Mouse (Mus musculus): ENCODE data around the gene Cep162. TPM values are rescaled to one million over a fixed set of nuclear protein-coding genes. Genes with fewer than 3 reads are reported as not detected.
A peak's percentile ranks its signal among the peaks of the same experiment; 100 is the strongest.

Cep162 gene
- 13.3 TPM for polyA plus RNA-seq (2021)

DNA sequence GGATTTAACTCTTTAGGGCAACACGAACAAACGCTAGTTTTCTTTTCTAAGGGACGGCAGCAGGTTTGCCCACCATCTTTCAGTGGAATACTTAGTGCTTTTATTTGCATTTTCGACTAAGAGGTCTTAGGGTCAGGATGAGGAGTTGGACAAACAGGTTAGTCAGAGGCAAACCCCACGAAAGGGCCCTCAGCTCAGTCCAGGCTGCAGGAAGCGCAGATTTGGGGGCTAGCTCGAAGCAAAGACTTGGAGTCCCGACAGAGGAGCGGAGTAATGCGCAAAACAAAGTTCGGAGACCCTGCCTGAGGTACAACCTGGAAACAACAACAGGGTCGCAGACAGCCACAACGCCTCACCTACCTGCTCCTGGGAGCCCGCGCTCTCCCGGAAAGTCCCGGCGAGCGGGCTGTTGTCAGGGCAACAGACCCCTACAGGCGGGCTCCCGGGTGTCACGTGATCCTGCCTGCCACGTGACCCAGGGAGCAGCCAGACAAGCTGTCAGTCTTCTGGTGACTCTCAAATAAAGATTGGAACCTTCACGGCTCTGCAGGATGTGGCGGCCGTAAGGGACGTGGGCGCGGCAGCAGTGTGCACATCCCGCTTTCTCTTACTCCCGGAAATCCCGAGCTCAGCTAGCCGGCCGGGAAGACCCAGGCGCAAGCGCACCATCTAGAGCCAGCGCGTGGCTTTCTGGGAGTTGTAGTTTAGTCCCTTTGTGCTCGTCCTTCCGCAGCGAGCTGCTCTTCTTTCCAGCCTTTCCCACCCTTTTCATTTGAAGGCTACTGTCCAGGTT is at the start of gene Cep162:
TSS of gene Cep162 (minus strand) at position 634 of the 793 bp plus-strand sequence.
- ChIA-PET POLR2A (no interaction called here), CTCF (interaction anchor here (1.1 to 3.6 kb wide), 6 partner anchors 10 to 972 kb away, joined by 3 to 17 read pairs (median 4); no protein-coding TSS in a partner anchor)
- DNase-seq (ENCODE audit: low read depth, low spot score) (no peak), ATAC-seq (peak; percentile 94)
- no peak for TF ChIP-seq CTCF (IDR thresholded peaks at IDR 0.05)
- peaks cover 6% of the 10 kb centered on the region for H3K27me3 ChIP-seq
- in situ Hi-C loops (cut with MboI; ENCODE audit: low pct_unique_long_range_greater_than_20kb), result loop anchor here (5.0 to 25.0 kb wide), 2 partner anchors 228 to 1257 kb away; no protein-coding TSS in a partner anchor

- DNase-seq (ENCODE audit: low read depth, low spot score) (no peak), ATAC-seq (no peak)
- H3K27me3 ChIP-seq, result no peaks in the 10 kb centered on the region
- POLR2A ChIA-PET, result no interaction called here
- in situ Hi-C loops (cut with MboI; ENCODE audit: low pct_unique_long_range_greater_than_20kb), result no loop called here
- CTCF ChIA-PET, result no interaction called here
- TF ChIP-seq CTCF (IDR thresholded peaks at IDR 0.05), result no peak
Measured at GRCm38 (mm10) chr9:87303196-87303595, 47.9 kb upstream of the Cep162 start.

- H3K27me3 ChIP-seq, result no peaks in the 10 kb centered on the region
- POLR2A ChIA-PET, result no interaction called here
- in situ Hi-C loops (cut with MboI; ENCODE audit: low pct_unique_long_range_greater_than_20kb), result no loop called here
- ATAC-seq (no peak), DNase-seq (ENCODE audit: low read depth, low spot score) (no peak)
- no peak for TF ChIP-seq CTCF (IDR thresholded peaks at IDR 0.05)
- CTCF ChIA-PET, result no interaction called here
Measured at GRCm38 (mm10) chr9:87298900-87299299, 43.6 kb upstream of the Cep162 start.

DNA sequence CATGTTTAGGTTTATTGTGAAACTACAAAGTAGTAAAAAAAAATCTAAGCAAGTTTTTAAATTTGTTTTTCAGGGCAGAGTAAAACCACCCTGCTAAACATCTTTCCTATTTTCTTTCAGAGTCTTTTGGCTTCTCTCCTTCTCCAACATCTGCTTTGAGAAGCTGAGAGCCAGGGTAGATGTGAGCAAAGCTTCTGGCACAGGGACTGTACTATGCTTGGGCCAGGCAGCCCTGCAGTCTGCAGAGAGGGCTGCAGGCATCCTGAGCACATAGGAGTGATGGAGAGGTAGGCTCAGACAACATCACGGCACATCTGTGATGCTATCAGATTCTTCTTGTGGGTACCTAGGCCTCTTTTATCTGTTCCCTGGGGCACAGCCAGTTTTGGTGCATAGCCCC is 42.2 kb upstream of the Cep162 start:
- no peaks in the 10 kb centered on the region for H3K27me3 ChIP-seq
- TF ChIP-seq CTCF (IDR thresholded peaks at IDR 0.05), result no peak
- DNase-seq (ENCODE audit: low read depth, low spot score), result no peak
- in situ Hi-C loops (cut with MboI; ENCODE audit: low pct_unique_long_range_greater_than_20kb), result no loop called here
- ChIA-PET CTCF (no interaction called here), POLR2A (no interaction called here)
- no peak for ATAC-seq

DNA sequence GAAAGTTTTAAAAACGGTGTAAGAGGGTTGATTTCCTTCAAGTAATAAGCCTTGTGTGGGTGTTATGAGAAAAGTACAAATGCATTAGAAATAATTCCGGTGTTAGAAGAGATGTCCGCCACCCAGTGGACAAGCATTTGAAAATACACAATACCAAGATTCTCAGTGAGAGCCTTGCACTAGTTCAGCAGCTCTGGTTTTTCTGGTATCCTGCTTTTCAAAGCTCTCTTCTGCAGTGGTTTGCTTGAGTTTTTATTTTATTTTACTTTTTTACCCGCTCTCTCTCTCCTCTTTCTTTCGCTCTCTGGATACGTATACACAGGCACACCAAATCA is 327 bp upstream of the Cep162 start:
- ChIA-PET CTCF (interaction anchor here (1.1 to 3.6 kb wide), 7 partner anchors 10 to 972 kb away, joined by 3 to 17 read pairs (median 4); no protein-coding TSS in a partner anchor), POLR2A (no interaction called here)
- ATAC-seq (peak; percentile 91), DNase-seq (ENCODE audit: low read depth, low spot score) (peak; percentile 71)
- in situ Hi-C loops (cut with MboI; ENCODE audit: low pct_unique_long_range_greater_than_20kb), result loop anchor here (25.0 kb wide), 1 partner anchor 1257 kb away; no protein-coding TSS in a partner anchor
- peaks cover 12% of the 10 kb centered on the region for H3K27me3 ChIP-seq
- TF ChIP-seq CTCF (IDR thresholded peaks at IDR 0.05), result peak; percentile 69

DNA sequence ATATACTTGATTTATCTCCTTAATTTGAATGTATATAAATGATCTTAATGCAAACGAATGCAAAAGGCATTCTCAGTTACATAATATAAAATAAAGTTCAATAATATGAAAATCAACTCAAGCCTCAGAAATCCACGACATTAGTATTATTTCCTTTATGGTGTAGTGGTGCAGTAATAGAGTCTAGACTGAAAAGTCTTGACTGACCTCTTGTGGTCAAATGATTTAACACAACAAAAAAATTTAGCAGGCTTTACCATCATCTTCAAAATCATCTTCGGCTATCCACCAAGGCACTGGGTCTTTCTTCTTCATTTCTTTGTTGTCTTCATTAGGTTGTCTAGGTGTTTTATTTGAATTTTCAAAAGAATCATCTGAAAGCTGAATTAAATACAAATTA is 7.2 kb downstream of the Cep162 start:
- ChIA-PET CTCF (interaction anchor here (0.7 to 1.5 kb wide), 4 partner anchors 8 to 369 kb away, joined by 3 to 5 read pairs (median 3); no protein-coding TSS in a partner anchor), POLR2A (no interaction called here)
- in situ Hi-C loops (cut with MboI; ENCODE audit: low pct_unique_long_range_greater_than_20kb), result no loop called here
- ATAC-seq (no peak), DNase-seq (ENCODE audit: low read depth, low spot score) (no peak)
- TF ChIP-seq CTCF (IDR thresholded peaks at IDR 0.05), result peak; percentile 41
- H3K27me3 ChIP-seq, result no peaks in the 10 kb centered on the region

DNA sequence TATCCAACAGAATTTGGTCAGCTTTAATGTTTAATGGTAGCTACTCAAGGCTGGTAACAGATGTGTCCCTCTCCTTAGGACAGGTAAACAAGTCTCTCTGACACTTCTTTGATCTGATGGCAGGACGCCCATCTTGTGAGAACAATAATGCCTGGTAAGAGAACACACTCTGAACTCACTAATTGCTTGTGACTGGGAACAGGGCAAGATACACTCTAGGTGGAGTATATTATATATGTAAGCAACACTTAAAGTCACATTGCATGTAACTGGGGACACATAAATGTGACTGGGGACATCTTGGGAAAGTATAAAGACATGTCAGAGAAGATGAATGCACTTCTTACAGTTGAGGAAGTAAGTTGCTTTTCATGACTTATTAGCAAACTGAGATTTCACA is 7.7 kb downstream of the Cep162 start:
- no peak for DNase-seq (ENCODE audit: low read depth, low spot score)
- no peak for TF ChIP-seq CTCF (IDR thresholded peaks at IDR 0.05)
- in situ Hi-C loops (cut with MboI; ENCODE audit: low pct_unique_long_range_greater_than_20kb), result no loop called here
- POLR2A ChIA-PET, result no interaction called here
- no peaks in the 10 kb centered on the region for H3K27me3 ChIP-seq
- CTCF ChIA-PET, result interaction anchor here (1.3 kb wide), 1 partner anchor 11 kb away, joined by 3 read pairs; no protein-coding TSS in a partner anchor
- ATAC-seq, result no peak

DNA sequence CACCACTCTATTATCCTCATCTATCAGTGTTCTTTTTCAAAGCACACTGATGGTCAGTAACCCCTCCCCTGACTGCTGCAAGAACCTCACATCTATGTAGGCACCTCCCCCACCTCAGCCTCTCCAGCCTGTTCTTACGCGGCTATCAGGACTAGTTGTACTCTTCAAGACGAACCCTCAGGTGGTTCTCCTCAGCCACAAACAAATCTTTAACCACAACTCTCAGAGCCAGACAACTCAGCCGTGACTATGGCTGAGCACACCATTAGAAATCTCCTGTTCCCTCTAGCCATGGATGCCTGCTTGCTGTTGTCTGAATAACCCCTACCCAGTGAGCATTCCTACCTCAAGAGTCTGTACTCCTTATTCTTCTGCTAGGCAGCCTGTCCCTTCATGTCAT is 42.1 kb downstream of the Cep162 start:
- DNase-seq (ENCODE audit: low read depth, low spot score), result peak; percentile 7
- ChIA-PET CTCF (no interaction called here), POLR2A (no interaction called here)
- no peak for TF ChIP-seq CTCF (IDR thresholded peaks at IDR 0.05)
- ATAC-seq, result peak; percentile 57
- in situ Hi-C loops (cut with MboI; ENCODE audit: low pct_unique_long_range_greater_than_20kb), result no loop called here
- H3K27me3 ChIP-seq, result no peaks in the 10 kb centered on the region

DNA sequence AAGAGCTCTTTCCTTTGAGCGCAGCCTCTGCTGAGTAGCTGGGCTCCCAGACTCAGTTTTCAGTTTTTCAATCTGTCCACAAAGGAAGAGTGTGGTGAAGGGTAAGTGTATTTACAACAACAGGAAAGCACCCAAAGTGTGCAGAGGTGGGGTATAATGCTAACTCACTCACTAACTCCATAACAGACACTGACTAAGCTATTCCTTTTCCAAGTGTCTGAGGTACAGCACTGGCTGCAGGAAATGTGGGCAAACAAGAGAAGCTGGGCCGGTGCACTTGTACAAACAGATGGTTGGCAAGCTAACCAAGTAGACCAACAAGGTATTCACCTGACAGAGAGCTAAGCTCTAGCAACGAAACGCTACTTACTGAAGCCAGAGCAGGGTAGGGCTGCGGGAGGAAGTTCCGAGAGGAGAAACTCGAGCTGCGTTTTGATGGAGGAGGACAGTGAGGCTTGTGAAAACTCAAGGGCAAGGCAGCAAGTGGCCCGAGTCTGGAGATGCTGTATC is 44.5 kb downstream of the Cep162 start:
- ATAC-seq, result no peak
- TF ChIP-seq CTCF (IDR thresholded peaks at IDR 0.05), result no peak
- no peak for DNase-seq (ENCODE audit: low read depth, low spot score)
- CTCF ChIA-PET, result interaction anchor here (1.0 to 1.5 kb wide), 3 partner anchors 10 to 182 kb away, joined by 3 read pairs; no protein-coding TSS in a partner anchor
- no peaks in the 10 kb centered on the region for H3K27me3 ChIP-seq
- POLR2A ChIA-PET, result no interaction called here
- in situ Hi-C loops (cut with MboI; ENCODE audit: low pct_unique_long_range_greater_than_20kb), result no loop called here

GRCm38 (mm10) chr9:87202431-87202830 is 52.9 kb downstream of the Cep162 start:
- ChIA-PET CTCF (interaction anchor here (1.3 kb wide), 1 partner anchor 20 kb away, joined by 3 read pairs; no protein-coding TSS in a partner anchor), POLR2A (no interaction called here)
- no peak for DNase-seq (ENCODE audit: low read depth, low spot score)
- no peaks in the 10 kb centered on the region for H3K27me3 ChIP-seq
- ATAC-seq, result no peak
- TF ChIP-seq CTCF (IDR thresholded peaks at IDR 0.05), result no peak
- in situ Hi-C loops (cut with MboI; ENCODE audit: low pct_unique_long_range_greater_than_20kb), result no loop called here

DNA sequence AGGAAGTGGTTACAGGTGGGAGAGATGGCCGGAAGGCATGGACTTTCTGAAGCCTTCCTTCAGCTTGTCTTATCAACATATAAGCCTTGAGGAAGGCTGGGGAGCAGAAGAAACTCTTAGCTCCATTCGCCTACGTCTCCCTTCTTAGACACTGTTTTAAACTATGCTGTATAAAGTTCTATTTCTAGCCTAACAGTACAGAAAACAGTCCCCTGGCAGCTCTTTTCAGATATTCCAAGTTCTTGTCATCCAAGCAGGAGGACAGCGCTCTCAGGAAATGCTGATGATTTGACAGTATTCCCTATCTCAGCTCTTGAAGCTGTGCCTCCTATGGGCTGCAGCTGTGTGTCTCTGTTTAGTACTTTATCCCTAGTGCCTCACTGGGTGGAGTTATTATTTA is 54.4 kb downstream of the Cep162 start:
- no peak for TF ChIP-seq CTCF (IDR thresholded peaks at IDR 0.05)
- POLR2A ChIA-PET, result no interaction called here
- no peak for DNase-seq (ENCODE audit: low read depth, low spot score)
- no peak for ATAC-seq
- in situ Hi-C loops (cut with MboI; ENCODE audit: low pct_unique_long_range_greater_than_20kb), result no loop called here
- H3K27me3 ChIP-seq, result no peaks in the 10 kb centered on the region
- CTCF ChIA-PET, result interaction anchor here (0.8 to 1.0 kb wide), 2 partner anchors 8 to 11 kb away, joined by 3 read pairs; no protein-coding TSS in a partner anchor
